Mouse (Mus musculus): Measurements from ENCODE around the gene Ccdc171.
"Not testable (repeated sequence)": the region's sequence is repeated elsewhere in the genome, so short reads cannot be mapped to it uniquely, and the experiment has no call there.

The Ccdc171 gene

DNA sequence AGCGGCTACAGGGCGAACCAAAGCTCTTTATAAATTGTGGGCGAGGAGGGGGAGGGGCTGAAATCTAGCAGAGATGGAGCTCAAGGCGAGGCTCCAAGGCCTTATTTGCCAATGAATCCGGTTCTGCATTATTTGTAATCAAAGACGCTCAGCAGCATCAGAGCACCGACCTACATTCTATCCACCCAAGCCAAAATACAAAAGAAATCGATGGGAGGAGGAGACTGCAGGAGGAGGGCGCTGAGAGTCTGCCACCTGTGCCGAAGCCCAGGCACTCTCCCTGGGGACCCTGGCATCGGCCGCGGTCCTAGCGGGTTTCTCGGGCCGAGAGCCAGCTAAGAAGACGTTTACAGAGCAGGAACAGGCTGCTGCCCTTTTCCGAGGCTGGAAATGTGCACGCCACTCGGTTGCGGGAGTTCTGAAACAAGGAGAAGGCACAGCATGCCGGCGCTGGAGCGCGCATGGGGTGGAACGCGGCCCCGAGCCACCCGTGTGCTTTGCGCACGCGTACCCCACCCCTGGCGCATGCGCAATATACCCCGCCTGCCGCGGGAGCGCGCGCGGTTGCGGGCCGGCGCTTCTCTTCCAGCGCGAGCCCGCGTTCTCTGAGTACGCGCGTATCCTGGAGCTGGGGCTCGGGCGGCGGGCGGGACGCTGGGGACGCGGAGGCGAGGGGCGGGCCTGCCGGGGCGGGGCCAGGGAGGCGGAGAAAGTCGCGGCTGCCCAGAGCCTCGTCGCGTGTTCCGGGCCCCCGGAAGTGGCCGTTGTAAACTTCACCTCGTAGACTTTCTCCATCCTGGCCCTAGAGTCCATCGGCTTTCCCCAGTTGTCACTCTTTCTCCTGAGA, at the start of gene Ccdc171:
Gene Ccdc171, plus strand, starts transcription at position 703 of the 847 bp plus-strand sequence.
- peak; percentile 74 for DNase-seq (ENCODE audit: extremely low read depth, low read depth)

DNA sequence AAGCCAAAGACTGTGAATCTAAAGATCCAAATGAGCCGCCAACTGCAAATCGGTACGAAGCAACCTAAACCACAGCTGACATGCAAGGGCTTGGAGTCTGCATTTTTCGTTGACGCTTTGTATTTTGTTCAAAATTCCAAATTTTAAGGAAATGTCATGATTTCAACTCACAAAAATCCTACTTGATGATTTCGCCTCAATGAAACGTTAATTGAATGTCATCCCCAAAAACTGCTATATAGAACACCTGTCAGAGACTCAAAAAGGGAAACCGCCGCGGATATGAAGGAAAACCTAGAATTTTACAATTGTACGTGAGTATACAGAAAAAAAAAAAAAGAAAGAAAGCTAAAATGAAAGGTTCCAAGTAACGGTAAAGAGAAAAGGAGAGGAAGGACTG, 40.1 kb upstream of the Ccdc171 start:
- no peak for DNase-seq (ENCODE audit: extremely low read depth, low read depth)

DNA sequence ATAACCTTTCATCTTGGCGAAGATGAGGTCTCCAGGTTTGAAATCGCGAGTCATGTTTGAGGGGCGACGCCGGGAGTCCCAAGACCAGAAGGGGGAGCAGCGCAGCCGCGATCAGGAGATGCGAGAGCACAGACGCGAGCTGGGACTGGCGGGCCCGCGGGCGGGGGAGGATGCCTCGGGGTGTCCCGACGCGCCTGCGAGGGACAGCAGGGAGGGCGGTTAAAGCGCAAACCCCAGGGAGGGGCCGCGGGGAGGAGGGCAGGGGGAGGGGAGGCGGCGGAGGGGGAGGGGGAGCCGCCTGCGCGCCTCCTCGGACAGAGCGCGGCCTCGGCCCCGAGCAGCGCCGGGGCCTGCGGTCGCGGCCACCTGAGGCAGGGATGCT, 39.6 kb upstream of the Ccdc171 start:
- DNase-seq (ENCODE audit: extremely low read depth, low read depth): peak; percentile 75

DNA sequence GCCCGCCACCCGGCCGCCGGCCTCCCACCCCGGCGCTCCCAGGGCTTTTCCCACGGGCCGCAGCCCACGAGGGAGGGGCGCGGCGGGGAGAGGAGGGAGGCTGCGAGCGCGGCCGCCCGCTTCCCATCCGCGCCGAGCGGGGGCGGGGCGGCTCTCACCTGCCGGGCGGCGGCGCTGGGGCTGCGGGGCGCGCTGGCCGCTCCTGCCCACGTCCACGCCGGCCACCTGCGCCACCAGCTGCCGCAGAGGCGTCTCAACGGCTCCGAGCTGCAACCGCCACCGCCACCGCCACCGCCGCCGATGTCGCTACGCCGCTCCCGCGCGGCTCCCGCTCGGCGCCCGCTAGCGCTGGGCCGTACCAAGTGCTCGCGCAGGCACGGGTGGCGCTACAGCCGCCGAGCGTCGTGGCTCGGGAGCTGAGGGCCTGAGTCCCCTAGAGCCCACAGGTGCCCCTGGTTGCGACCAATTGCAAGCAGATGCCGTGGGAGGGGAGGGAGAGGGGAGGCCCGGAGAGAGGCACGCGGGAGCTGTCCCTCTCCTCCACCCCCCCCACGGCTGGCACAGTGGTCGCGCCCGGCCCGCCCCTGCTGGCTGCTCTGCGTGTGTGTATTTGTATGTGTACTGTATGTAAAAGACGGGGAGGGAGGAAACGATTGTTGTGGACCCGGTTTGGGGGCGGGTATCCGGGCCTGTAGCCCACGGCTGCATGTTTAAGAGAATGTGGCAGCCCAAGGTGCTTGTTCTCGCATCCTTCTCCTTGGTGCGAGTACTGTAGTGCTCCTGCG, 39.0 kb upstream of the Ccdc171 start, which contains the start of gene Psip1:
Gene Psip1, minus strand, starts transcription at position 343 of the 785 bp plus-strand sequence.
- peak; percentile 61 for DNase-seq (ENCODE audit: extremely low read depth, low read depth)

DNA sequence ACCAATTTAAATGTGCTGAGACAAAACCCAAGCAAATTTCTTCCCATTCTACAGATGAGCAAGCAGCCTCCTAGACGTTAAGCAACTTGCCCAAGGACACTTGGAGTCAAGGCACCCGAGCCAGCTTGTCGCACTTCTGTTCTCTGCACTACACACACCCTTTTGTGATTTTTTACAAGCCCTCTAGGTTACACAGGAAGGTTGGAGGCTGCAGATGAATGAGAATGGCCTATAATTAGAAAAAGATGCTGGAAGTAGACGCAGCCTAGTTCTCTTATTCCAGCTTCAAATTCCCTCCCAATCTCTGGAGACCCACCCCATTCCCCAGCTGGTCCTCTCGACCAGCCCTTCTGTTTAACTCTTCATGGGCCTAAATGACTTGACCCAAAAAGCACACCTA, 36.2 kb upstream of the Ccdc171 start:
- no peak for DNase-seq (ENCODE audit: extremely low read depth, low read depth)

DNA sequence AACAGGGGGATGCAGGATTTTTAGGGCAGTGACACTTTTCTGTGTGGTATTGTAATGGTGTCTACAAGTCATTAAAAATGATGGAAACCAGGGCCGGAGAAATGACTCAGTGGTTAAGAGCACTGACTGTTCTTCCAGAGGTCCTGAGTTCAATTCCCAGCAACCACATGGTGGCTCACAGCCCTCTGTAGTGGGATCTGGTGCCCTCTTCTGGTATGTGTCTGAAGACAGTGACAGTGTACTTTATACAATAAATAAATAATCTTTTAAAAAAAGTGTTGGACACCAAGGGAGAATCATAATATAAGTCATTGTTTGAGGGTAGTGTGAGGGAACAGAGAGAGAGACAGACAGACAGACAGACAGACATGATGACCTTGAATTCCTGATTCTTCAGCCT, 32.2 kb upstream of the Ccdc171 start:
- no peak for DNase-seq (ENCODE audit: extremely low read depth, low read depth)

DNA sequence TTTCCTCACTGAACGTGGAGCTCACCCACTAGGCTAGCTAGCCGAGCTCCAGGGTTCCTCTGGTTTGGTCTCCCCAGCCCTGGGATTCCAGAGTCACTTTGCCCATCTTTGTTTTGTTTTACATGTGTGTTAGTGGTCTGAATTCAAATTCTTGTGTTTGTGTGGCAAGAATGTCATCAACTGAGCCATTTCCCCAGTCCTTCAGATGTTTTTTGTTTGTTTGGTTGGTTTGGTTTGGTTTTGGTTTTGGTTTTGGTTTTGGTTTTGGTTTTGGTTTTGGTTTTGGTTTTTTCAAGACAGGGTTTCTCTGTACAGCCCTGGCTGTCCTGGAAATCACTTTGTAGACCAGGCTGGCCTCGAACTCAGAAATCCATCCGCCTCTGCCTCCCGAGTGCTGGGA, 28.3 kb upstream of the Ccdc171 start:
- DNase-seq (ENCODE audit: extremely low read depth, low read depth): not testable (repeated sequence)

DNA sequence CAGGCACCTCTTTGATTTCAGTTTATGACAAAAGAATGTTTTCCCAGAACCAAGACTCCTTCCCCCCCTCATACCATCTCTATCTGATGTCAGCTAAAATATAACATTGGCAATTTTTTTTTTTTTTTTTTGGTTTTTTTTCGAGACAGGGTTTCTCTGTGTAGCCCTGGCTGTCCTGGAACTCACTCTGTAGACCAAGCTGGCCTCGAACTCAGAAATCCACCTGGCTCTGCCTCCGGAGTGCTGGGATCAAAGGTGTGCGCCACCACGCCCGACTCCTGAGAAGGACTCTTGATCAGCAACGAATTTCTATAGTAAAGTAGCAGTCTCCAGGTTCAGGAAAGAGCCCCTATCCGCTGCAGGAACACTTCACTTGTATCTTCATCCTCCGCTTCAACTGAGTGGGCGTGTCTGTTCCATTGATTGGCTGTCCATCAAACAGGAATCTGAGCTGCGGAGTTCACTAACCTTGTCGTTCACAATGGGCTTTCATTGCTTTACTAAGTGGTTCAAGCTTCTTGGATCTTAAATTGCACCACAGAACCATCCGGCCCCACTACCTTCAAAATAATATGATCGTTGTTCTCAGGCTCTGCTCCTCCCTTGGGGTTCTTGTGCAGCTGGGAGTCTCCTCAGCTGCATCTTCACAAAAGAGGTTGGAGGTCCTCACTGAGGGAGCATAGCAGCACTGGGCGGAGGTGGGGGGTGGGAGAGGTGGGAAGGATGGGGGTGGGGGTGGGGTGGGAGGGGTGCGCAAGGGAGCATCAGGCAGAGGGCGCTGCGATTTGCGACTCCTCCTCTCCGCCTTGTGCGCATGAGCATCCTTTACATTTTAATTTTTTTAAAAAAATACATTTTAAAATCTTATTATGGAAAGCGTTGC, 24.9 kb upstream of the Ccdc171 start:
- DNase-seq (ENCODE audit: extremely low read depth, low read depth): no peak

DNA sequence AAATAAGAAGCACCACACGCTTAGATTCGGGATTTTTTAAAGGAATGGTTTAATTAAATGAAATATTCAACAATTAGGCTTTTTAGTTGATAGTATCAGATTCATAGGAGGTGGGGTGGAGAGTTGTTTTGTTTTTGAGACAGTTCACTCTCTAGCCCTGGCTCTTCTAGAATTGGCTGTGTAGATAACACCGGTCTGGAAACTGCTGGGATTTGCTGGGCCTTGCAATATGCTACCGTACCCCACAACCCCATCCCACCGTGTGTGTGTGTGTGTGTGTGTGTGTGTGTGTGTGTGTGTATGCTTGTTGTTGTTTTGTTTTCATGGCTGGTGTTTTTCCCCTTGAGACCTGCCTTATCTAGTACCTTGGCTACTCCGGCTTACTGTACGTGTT, 24.3 kb upstream of the Ccdc171 start:
- DNase-seq (ENCODE audit: extremely low read depth, low read depth): no peak

DNA sequence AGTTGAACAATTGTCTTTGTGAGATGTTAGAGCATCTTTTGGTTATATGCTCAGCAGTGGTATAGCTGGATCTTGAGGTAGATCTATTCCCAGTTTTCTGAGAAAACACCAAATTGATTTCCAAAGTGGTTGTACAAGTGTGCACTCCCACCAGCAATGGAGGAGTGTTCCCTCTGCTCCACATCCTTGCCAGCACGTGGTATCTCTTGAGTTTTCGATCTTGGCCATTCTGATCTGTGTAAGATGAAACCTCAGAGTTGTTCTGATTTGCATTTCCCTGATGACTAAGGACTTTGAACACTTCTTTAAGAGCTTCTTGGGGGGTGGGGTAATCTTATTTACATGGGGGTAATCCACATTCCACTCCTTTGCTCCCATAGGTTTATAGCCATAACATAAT, 15.7 kb upstream of the Ccdc171 start:
- no peak for DNase-seq (ENCODE audit: extremely low read depth, low read depth)

DNA sequence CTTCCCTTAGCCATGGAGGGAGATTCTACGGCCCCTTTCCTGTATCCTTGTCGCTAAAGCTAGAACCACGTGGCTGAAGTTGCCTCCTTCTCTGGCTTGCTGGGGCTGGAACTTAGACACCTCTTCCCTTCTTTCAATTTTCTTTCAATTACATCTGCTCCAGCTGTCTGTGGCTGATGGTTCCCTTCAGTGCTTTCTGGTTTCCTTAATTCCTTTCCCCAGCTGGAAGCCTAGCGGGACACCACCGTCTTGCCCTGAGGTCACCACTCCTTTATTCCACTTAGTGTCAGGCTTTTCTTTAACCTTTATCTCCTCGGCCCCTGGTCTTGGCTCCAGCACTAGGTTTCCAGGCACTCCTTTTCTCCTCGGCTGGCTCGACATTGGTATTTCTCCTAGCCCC, 14.3 kb upstream of the Ccdc171 start:
- no peak for DNase-seq (ENCODE audit: extremely low read depth, low read depth)

DNA sequence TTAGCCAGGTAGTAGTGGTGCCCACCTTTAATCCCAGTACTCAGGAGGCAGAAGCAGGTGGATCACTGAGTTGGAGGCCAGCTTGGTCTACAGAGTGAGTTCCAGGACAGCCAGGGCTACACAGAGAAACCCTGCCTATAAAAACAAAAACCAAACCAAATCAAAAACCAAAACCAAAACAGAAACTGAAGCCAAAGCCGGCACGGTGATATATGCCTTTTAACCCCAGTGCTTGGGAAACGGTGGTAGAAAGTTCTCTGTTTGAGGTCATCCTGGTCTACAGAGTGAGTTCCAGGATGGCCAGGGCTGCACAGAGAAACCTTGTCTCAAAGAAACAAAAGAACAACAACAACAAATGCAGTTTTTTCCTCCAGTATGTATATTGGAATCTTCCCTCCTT, 13.1 kb upstream of the Ccdc171 start:
- no peak for DNase-seq (ENCODE audit: extremely low read depth, low read depth)

DNA sequence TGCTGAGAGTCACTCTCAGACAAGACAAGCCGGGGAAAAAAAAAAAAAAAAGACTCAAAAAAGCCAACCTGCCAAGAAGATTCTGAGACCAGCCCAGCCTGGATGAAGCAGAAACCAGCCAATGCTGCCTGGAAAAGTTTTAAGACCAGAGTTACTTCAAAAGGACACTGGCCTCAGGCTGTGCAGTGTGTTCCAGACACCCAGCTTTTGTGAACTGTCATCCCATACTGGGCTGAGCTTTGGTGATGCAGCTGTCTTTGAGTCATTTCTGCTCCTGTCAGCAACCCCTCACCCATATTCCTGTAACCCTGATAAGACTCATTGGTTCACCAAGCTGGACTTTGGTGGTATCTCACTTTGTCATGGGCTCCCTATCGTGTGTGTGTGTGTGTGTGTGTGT, 12.7 kb upstream of the Ccdc171 start:
- no peak for DNase-seq (ENCODE audit: extremely low read depth, low read depth)

DNA sequence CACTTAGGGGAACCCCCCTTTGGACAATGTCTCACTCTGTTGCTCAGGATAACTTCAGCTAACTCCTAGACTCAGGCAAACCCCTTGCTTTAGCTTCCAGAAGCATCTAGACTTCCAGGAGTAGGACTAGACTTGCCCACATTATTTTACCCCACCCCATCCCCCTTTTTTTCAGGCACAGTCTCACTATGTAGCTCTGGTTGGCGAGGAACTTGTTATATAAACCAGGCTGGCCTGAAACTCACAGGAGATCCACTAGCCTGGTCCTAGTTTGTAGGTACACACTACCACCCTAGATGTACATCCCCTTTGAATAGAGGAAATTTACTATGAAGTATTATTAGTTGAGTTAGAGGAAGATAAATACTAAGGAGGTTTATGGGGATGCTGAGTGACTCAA, 11.2 kb upstream of the Ccdc171 start:
- no peak for DNase-seq (ENCODE audit: extremely low read depth, low read depth)

DNA sequence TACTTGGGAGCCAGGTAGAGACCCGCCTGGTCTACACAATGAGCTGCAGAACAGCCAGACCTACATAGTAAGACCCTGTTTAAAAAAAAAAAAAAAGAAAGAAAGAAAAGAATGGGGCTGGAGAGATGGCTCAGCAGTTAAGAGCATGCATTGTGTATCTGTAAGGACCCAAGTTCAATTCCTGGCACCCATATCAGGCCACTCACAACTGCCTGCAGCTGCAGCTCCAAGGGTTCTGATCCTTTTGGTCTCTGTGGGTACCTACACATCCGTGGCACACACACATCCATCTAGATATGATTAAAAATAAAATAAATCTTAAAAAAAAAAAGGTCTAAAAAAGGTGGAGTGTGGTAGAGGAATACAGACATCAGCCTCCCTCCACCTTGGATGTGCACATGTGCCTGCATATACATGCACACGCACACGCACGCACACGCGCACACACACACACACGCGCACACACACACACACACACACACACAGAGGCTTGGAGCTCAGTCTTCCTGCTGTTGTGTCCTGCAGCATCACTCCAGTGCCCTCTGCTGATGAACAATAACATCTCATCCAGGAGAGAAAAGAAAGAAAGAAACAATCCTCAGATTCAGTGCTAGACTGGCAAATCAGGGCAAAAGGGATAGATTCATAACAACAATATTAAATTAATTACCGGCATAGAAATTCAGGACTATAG, 10.2 kb upstream of the Ccdc171 start:
- no peak for DNase-seq (ENCODE audit: extremely low read depth, low read depth)

DNA sequence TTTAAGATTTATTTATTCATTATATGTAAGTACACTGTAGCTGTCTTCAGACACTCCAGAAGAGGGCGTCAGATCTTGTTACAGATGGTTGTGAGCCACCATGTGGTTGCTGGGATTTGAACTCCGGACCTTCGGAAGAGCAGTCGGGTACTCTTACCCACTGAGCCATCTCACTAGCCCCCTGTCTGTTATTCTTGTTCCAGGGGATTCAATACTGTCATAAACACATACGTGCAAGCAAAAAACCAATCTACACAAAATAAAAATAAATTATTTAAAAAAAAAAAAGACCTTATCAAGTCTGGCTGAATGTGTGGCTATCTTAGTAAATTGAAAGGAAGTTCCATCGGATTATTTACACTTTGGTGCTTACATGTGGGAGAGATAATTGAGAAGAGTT, 9.2 kb upstream of the Ccdc171 start:
- not testable (repeated sequence) for DNase-seq (ENCODE audit: extremely low read depth, low read depth)

DNA sequence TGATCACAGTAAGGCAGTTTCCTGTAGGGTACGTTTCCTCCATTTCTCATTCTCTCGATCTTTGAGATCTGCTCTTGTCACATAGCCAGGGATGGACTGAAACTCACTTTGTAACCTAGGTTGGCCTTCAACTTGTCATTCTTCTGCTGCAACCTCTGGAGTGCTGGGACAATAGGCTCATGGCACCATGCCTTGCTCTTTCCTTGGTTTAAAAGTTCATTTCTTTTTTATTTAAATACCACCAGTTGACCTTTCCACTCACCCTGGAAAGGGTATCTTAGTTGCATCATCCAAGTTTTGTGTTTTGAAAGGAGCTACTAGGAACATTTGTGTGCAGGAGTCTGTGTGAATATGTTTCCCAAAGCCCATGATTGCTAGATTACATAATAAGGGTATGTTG, 6.2 kb upstream of the Ccdc171 start:
- no peak for DNase-seq (ENCODE audit: extremely low read depth, low read depth)

DNA sequence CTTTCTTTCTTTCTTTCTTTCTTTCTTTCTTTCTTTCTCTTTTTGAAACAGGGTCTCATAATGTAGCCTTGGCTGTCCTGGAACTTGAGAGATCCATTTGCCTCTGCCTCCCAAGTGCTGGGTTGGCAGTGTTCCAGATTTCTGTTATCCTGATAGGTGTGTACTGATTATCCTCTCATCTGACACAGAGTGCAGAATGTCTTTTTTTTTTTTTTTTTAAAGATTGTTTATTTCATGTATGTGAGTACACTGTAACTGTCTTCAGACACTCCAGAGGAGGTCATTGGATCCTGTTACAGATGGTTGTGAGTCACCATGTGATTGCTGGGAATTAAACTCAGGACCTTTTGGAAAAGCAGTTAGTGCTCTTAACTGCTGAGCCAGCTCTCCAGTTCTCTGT, 5.5 kb upstream of the Ccdc171 start:
- DNase-seq (ENCODE audit: extremely low read depth, low read depth): no peak

DNA sequence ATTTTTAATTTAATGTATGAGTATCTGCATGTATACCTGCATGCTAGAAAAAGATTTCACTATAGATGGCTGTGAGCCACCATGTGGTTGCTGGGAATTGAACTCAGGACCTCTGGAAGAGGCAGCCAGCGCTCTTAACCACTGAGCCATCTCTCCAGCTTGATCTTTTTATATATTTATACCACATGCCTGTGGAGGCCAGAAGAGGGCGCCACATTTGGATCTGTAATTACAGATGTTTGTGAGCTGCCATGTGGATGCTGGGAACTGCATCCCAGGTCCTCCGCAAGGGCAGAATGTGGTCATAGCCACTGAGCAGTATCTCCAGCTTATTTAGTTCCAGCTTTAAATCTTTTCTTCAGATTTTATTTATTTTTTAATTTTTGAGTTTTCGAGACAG, 5.0 kb upstream of the Ccdc171 start:
- peak; percentile 40 for DNase-seq (ENCODE audit: extremely low read depth, low read depth)

DNA sequence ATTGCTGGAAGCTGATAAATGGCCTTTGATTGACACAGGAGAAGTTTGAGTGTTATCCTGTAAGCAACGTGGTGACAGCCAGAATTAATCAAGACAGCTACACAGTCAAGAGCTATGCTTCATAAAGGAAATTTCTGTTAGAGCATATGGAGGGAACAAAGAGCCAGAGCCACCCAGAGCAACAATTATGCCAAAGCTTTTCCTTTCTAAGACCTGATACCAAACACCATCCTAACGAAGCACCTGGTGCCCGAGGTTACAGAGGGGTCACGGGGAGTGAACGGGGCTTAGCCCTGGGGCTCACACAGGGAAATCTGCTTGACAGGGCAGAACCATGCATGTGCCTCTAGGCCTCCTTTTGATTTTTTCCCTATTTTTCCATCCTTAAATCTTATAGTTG, 3.3 kb upstream of the Ccdc171 start:
- no peak for DNase-seq (ENCODE audit: extremely low read depth, low read depth)

DNA sequence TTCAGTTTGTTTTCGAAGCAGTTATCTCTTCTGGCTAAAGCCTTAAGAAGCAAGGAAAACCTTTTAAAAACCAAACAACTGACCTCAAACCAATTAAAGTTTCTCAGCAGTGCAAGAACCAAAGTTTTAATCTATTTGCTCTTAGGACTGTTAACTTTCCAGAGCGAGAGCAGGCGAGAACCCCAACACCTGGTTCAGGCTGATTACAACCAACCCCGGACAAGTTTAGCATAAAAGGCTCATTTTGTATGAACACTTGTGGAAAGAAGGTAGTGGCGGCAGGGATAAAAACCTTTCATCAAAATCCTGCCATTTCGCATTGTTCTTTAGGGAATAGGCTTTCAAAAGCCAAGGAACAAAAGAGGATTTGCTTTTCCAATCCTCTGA, 896 bp upstream of the Ccdc171 start:
- DNase-seq (ENCODE audit: extremely low read depth, low read depth): peak; percentile 43
